Comparison of ENCODE assay signal across 9 mouse cellular contexts in genomic region chr2:174900671-174900991, GRCm38 (mm10).
DNase-seq lines count a peak whose midpoint lies in the region; ATAC-seq and TF ChIP-seq lines count a peak whose summit lies in the region.
"Had no signal": no experiment of that assay in that cellular context is flagged by ENCODE, and none has a peak within 500 bp of the region (broad histone marks: within the 10 kb centered on the region; RNA-seq: fewer than 3 reads in every experiment).

No protein-coding gene starts in this region.

- peaks cover 7% of the 10 kb centered on the region; the same call in 1 of the 2 replicates for H3K4me1 ChIP-seq in hindbrain, embryonic 10.5 days (replicated peaks)
- no peaks in the 10 kb centered on the region for H3K4me1 ChIP-seq in hindbrain, embryonic 12.5 days
- no peaks in the 10 kb centered on the region for H3K4me1 ChIP-seq in hindbrain, postnatal 0 days (ENCODE audit: insufficient read depth, low read length)

- H3K9me3 ChIP-seq in hindbrain, embryonic 10.5 days: no peaks in the 10 kb centered on the region
- H3K9me3 ChIP-seq in hindbrain, embryonic 12.5 days (replicated peaks): no peaks in the 10 kb centered on the region
- H3K9me3 ChIP-seq in hindbrain, postnatal 0 days (ENCODE audit: low read length): no peaks in the 10 kb centered on the region

- no peak for ATAC-seq in hindbrain, embryonic 12.5 days (ENCODE audit: low FRiP score)
- ATAC-seq in hindbrain, postnatal 0 days: peak; percentile 50
- ATAC-seq in megakaryocyte-erythroid progenitor cell, adult 5-6 weeks (replicated peaks; ENCODE audit: low FRiP score, low TSS enrichment, poor library complexity, severe bottlenecking): peak; percentile 48; the same call in 1 of the 2 replicates

- no peak overlapping the region for H3K9ac ChIP-seq in hindbrain, embryonic 12.5 days
- H3K9ac ChIP-seq in hindbrain, postnatal 0 days (replicated peaks; ENCODE audit: low read length): no peak overlapping the region

- H3K36me3 ChIP-seq in hindbrain, embryonic 10.5 days: no peaks in the 10 kb centered on the region
- H3K36me3 ChIP-seq in hindbrain, embryonic 12.5 days: no peaks in the 10 kb centered on the region
- no peaks in the 10 kb centered on the region for H3K36me3 ChIP-seq in hindbrain, postnatal 0 days (ENCODE audit: insufficient read depth, low read length)
- H3K36me3 ChIP-seq in splenic B cell, adult 2 months (ENCODE audit: control insufficient read depth, insufficient read depth, low read length, poor library complexity, severe bottlenecking): no peaks in the 10 kb centered on the region
- H3K36me3 ChIP-seq: G1E had no signal

- no peak overlapping the region for H3K4me2 ChIP-seq in hindbrain, embryonic 12.5 days (replicated peaks)
- no peak overlapping the region for H3K4me2 ChIP-seq in hindbrain, postnatal 0 days (ENCODE audit: low read depth, low read length)

- H3K4me3 ChIP-seq in hindbrain, embryonic 10.5 days: no peak overlapping the region
- no peak overlapping the region for H3K4me3 ChIP-seq in hindbrain, embryonic 12.5 days
- H3K4me3 ChIP-seq in hindbrain, postnatal 0 days (ENCODE audit: low read length): no peak overlapping the region

- TF ChIP-seq CTCF in hindbrain, postnatal 0 days (IDR thresholded peaks at IDR 0.05; ENCODE audit: low read depth): peak; percentile 81

- DNase-seq in hindbrain, embryonic 10.5 days (ENCODE audit: low spot score): peak; percentile 51
- DNase-seq in c-Kit-positive CD71-negative TER-119-negative erythroid progenitor cells, embryonic 14.5 days (ENCODE audit: low read depth): peak; percentile 12
- peak; percentile 70 for DNase-seq in forelimb bud, embryonic 11.5 days (ENCODE audit: low read depth, low spot score)
- DNase-seq in hindbrain, postnatal 0 days (ENCODE audit: low spot score): peak; percentile 80
- peak; percentile 44 to 77 for DNase-seq in layer of hippocampus, postnatal 25 days (ENCODE audit: extremely low spot score in 1 of 2, low spot score in 1 of 2)
- DNase-seq in splenic B cell, adult 2 months (ENCODE audit: low read depth, low spot score): peak; percentile 74

- H3K27ac ChIP-seq in hindbrain, embryonic 10.5 days: no peak overlapping the region
- H3K27ac ChIP-seq in hindbrain, embryonic 12.5 days: no peak overlapping the region
- H3K27ac ChIP-seq in hindbrain, postnatal 0 days: no peak overlapping the region

- H3K27me3 ChIP-seq in hindbrain, embryonic 10.5 days (ENCODE audit: insufficient read depth, poor library complexity, severe bottlenecking): no peaks in the 10 kb centered on the region
- H3K27me3 ChIP-seq in hindbrain, embryonic 12.5 days: no peaks in the 10 kb centered on the region
- no peaks in the 10 kb centered on the region for H3K27me3 ChIP-seq in hindbrain, postnatal 0 days (ENCODE audit: insufficient read depth, low read length)
- H3K27me3 ChIP-seq in splenic B cell, adult 2 months (ENCODE audit: control insufficient read depth, insufficient read depth, low read length, poor library complexity, severe bottlenecking): no peaks in the 10 kb centered on the region

Comparison
In these comparisons a context has a peak if more than half of its experiments do, and no peak if none do; other contexts are left out.
1. DNase-seq: peak in every context shown above with its lines; median percentile 80 in hindbrain, postnatal 0 days; 74 in splenic B cell, adult 2 months; 70 in forelimb bud, embryonic 11.5 days; 60 in layer of hippocampus, postnatal 25 days; 51 in hindbrain, embryonic 10.5 days; 12 in c-Kit-positive CD71-negative TER-119-negative erythroid progenitor cells, embryonic 14.5 days.